Mouse (Mus musculus) kidney, embryonic 14.5 days (tissue): ENCODE measurements around the gene Lsg1. TPM values are rescaled to one million over a fixed set of nuclear protein-coding genes. Genes with fewer than 3 reads are reported as not detected.
A peak's percentile ranks its signal among the peaks of the same experiment; 100 is the strongest.

Source experiments
- ATAC-seq: fragments of 200-750 bp; cut with Nextera tagmentation; 2 replicates; pipeline ENCODE4 v1.8.0; 2017; ENCODE audit warnings: moderate number of reproducible peaks, mild to moderate bottlenecking, moderate TSS enrichment, moderate library complexity; ENCODE audit not compliant: low FRiP score, low TSS enrichment
- H3K27ac ChIP-seq: fragments of 300-500 bp; sonication (generic); 2 replicates; pipeline ENCODE4 v1.5.1; 2014; ENCODE audit warnings: low read depth, mild to moderate bottlenecking, low read length, moderate library complexity, mixed read lengths
- H3K27me3 ChIP-seq: fragments of 300-500 bp; sonication (generic); 2 replicates; pipeline ENCODE4 v1.6.1; 2014; ENCODE audit warnings: mild to moderate bottlenecking, low read length; ENCODE audit not compliant: control insufficient read depth, insufficient read depth
- H3K36me3 ChIP-seq: fragments of 300-500 bp; sonication (generic); 2 replicates; pipeline ENCODE4 v1.6.1; 2014; ENCODE audit warnings: low read length, mixed read lengths; ENCODE audit not compliant: control insufficient read depth, insufficient read depth
- H3K4me1 ChIP-seq: fragments of 300-500 bp; sonication (generic); 2 replicates; pipeline ENCODE4 v1.6.1; 2014; ENCODE audit warnings: low read length, mixed read lengths; ENCODE audit not compliant: control insufficient read depth, insufficient read depth
- H3K4me2 ChIP-seq: fragments of 300-500 bp; sonication (generic); replicated peaks from 2 replicates; pipeline ENCODE4 v1.6.1; 2014; ENCODE audit warnings: low read depth, mild to moderate bottlenecking, low read length
- H3K4me3 ChIP-seq: fragments of 300-500 bp; sonication (generic); 2 replicates; pipeline ENCODE4 v1.5.1; 2014; ENCODE audit warnings: mild to moderate bottlenecking, low read length
- H3K9ac ChIP-seq: fragments of 300-500 bp; sonication (generic); 2 replicates; pipeline ENCODE4 v1.6.1; 2014; ENCODE audit warnings: low read depth, mild to moderate bottlenecking, low read length, moderate library complexity
- H3K9me3 ChIP-seq: fragments of 300-500 bp; sonication (generic); 2 replicates; pipeline ENCODE4 v1.6.1; 2016; ENCODE audit warnings: low read length; ENCODE audit not compliant: control insufficient read depth
- WGBS: fragments of 180-500 bp; shearing (Covaris S2); extraction: QIAGEN DNeasy Blood & Tissue Kit; methylation state at CpG from one replicate; pipeline ENCODE4 v1.1.7; 2014; 5-methylcytosine and 5-hydroxymethylcytosine counted together
- polyA plus RNA-seq: library from polyadenylated mRNA; unstranded; fragments of >200 nt; fragmentation: Nextera tagmentation; extraction: Ambion mirVana; gene quantifications from 2 replicates; pipeline ENCODE4 v1.2.1, GENCODE M21; 2014

Lsg1 gene
- polyA plus RNA-seq, 1 experiment from 2014 or later: 74.8 TPM

DNA sequence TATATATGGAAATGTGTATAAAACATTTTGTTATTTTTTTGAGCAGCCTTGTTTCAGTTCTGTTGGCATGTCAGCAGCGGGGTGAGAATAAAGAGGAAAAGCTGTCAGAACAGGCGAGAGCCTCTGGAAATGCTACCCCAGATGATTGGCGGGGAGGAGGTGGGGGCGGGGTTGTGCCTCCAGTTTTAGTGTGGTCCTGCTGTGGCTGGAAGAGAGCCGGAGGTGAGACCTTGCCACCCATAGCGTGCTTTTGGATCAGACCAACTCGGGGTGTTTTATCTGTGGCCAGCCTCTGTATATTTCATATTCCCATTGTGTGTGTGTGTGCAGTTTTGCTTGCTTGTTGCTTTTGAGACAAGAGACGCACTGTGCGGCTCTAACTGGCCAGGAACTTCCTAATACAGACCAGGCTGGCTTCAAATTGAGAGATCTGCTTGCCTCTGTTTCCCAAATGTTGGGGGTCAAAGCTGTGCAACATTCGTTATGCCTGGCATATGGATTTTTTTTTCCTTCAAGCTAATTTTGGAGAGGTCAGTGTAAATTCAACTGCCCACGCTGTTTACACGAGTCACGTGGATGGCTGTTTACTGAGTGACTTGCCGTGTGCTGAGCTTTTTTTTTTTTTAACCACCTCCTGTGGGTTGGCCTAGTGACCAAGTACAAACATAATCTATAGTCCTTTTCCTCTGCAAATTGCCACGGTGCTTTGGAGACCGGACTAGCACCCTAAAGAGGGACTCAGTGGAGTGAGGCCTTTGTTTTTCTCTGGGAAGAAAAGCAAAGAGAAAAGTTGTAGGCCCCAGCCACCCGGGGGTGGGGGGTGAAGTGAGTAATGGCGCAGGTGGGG, 15.5 kb upstream of the Lsg1 start:
- Histone ChIP-seq H3K4me1 (peaks cover 45% of the 10 kb centered on the region), H3K4me2 (peak overlapping the region; percentile 93), H3K36me3 (no peaks in the 10 kb centered on the region), H3K4me3 (peak overlapping the region; percentile 48; the same call in 1 of the 2 replicates), H3K9me3 (no peaks in the 10 kb centered on the region), H3K9ac (no peak overlapping the region), H3K27me3 (peaks cover 7% of the 10 kb centered on the region; the same call in 1 of the 2 replicates), H3K27ac (peak overlapping the region; percentile 47; the same call in 1 of the 2 replicates)
- 28% methylated on average over 18 of the region's 18 CpGs for WGBS
- no peak for ATAC-seq

DNA sequence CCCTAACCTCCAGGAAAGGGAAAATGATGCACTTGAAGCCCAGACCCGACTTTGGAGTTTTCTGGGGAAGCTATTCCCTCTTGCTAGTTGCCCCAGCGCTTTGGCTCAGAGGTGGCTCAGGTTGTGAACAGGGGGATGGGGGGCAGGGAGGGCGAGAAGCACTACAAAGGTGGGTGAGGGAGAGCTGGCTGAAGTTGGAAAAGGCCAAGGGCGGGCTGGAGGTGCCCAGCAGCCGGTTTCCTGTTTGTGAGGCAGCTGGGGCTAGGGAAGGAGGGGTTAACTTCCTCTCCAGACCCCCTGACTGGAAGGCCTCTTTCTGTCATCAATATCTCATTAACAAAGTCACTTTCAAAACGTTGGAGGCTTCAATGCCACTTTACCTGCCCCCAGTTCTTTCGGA, 14.6 kb upstream of the Lsg1 start:
- ATAC-seq: no peak
- H3K9me3 ChIP-seq: no peaks in the 10 kb centered on the region
- peak overlapping the region; percentile 93 for H3K4me2 ChIP-seq
- peaks cover 45% of the 10 kb centered on the region for H3K4me1 ChIP-seq
- H3K27me3 ChIP-seq: peaks cover 12% of the 10 kb centered on the region; the same call in 1 of the 2 replicates
- peak overlapping the region; percentile 48 for H3K4me3 ChIP-seq
- H3K9ac ChIP-seq: peak overlapping the region; percentile 23; the same call in 1 of the 2 replicates
- 0 out of 2 replicates have a peak overlapping the region, but pooled peaks have one; percentile 7 for H3K27ac ChIP-seq
- 31% methylated on average over 7 of the region's 7 CpGs for WGBS
- no peaks in the 10 kb centered on the region for H3K36me3 ChIP-seq

DNA sequence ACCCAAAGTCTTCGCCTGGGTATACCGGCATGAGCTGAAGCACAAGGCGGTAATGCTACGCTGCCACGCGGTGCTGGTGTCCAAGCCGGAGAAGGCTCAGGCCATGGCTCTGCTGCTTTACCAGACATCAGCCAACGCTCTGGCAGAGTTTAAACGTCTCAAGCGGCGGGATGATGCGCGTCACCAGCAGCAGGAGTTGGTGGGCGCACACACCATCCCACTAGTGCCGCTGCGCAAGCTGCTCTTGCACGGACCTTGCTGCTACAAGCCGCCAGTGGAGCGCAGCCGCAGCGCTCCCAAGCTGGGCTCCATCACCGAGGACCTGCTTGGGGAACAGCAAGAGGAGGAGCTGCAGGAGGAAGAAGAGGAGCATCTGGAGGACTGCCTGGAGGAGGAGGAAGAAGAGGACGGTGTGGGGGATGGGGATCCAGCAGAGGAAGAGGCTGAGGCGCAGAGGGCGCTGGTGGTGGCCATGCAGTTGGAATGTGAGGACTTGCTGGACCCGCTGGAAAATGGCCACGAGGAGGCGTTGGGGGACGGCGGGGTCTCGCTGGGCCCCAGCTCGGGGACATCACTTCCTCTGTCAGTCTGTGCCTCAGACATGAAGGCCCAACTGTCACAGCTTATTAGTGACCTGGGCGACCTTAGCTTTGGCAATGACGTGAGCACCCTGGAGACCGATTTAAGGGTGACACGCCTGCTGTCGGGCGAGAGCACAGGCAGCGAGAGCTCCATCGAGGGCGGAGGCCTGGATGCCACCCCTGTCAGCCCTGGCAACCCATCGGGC, 13.8 kb upstream of the Lsg1 start:
- H3K9ac ChIP-seq: peak overlapping the region; percentile 64
- H3K9me3 ChIP-seq: no peaks in the 10 kb centered on the region
- peaks cover 14% of the 10 kb centered on the region; the same call in 1 of the 2 replicates for H3K27me3 ChIP-seq
- 0 out of 2 replicates have a peak, but pooled peaks have one; percentile 15 for ATAC-seq
- peaks cover 45% of the 10 kb centered on the region for H3K4me1 ChIP-seq
- peak overlapping the region; percentile 48 for H3K4me3 ChIP-seq
- H3K27ac ChIP-seq: 0 out of 2 replicates have a peak overlapping the region, but pooled peaks have one; percentile 7
- 12% methylated on average over 42 of the region's 42 CpGs for WGBS
- peak overlapping the region; percentile 93 for H3K4me2 ChIP-seq
- H3K36me3 ChIP-seq: no peaks in the 10 kb centered on the region

DNA sequence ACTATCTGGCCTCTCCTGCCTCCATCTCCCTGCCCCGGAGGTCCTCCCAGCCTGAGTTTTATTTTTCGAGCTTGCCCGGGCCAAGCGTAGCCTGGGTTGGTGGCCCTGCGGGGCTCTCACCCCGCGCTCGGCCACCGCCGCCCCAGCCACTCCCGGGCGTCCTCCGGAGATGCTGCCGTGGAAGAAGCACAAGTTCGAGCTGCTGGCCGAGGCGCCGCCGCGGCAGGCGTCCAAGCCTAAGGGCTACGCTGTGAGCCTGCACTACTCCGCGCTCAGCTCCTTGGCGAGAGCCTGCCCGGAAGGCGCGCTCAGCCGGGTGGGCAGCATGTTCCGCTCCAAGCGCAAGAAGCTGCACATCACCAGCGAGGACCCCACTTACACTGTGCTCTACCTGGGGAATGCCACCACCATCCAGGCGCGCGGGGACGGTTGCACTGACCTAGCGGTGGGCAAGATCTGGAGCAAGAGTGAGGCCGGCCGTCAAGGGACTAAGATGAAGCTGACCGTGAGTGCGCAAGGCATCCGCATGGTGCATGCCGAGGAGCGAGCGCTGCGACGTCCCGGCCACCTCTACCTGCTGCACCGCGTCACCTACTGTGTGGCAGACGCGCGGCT, 13.1 kb upstream of the Lsg1 start:
- peak overlapping the region; percentile 43; the same call in 1 of the 2 replicates for H3K27ac ChIP-seq
- no peaks in the 10 kb centered on the region for H3K36me3 ChIP-seq
- H3K27me3 ChIP-seq: peaks cover 16% of the 10 kb centered on the region
- peak overlapping the region; percentile 93 for H3K4me2 ChIP-seq
- peak overlapping the region; percentile 48 for H3K4me3 ChIP-seq
- WGBS: 1% methylated on average over 53 of the region's 53 CpGs
- peaks cover 42% of the 10 kb centered on the region for H3K4me1 ChIP-seq
- H3K9ac ChIP-seq: peak overlapping the region; percentile 64
- peak; percentile 15; the same call in 1 of the 2 replicates for ATAC-seq
- no peaks in the 10 kb centered on the region for H3K9me3 ChIP-seq

DNA sequence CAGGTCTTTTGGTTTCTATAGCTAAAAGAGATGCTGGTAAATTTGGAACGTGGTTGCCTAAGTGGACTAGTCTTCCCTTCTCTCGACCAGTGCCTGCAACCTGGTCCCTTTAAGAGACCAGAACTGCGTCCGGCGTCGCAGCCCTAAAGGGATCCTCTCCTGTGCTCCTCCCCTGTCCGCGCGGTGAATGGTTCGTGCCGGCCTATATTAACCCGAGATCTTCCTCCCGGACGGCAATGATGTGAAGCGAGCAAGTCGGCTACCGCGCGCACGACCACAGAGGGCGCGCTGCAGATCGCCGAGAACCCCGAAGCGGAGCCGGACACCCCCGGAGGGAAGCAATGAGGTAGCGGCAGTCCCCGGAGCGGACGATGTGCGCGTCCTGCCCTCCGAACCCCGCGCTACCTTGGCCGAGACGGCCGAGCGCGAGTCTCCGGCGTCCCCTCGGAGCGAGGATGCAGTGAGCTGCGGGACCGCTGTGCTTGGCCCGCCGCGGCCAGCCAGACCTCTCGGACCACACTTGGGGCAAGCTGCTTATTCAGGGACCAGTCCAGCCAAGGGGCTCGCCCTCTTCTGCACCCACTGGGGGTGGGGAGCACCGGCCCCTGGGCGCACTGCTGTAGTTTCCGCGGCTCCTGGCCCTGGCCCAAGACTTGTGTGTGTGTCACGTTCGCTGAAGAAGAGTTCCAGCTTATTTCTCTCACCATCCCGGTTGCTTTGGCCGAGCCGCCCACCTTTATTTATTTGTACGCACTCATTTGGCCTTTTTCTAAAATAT, 12.3 kb upstream of the Lsg1 start, which contains the start of gene Fam43a:
Gene Fam43a (plus strand): TSS at position 233 of the 778 bp plus-strand sequence.
- H3K27me3 ChIP-seq: peaks cover 21% of the 10 kb centered on the region
- peak within 1 kb of the TSS; percentile 93 for H3K4me2 ChIP-seq
- H3K27ac ChIP-seq: peak within 1 kb of the TSS; percentile 52; the same call in 1 of the 2 replicates
- H3K9me3 ChIP-seq: no peaks in the 10 kb centered on the region
- H3K4me3 ChIP-seq: peak within 1 kb of the TSS; percentile 48
- ATAC-seq: peak; percentile 81
- H3K9ac ChIP-seq: peak within 1 kb of the TSS; percentile 64
- WGBS: under 1% methylated on average over 63 of the region's 63 CpGs
- H3K36me3 ChIP-seq: no peaks in the 10 kb centered on the region
- peaks cover 38% of the 10 kb centered on the region for H3K4me1 ChIP-seq

- peaks cover 19% of the 10 kb centered on the region for H3K27me3 ChIP-seq
- H3K4me3 ChIP-seq: no peak overlapping the region
- 13% methylated on average over 16 of the region's 16 CpGs for WGBS
- H3K4me1 ChIP-seq: peaks cover 17% of the 10 kb centered on the region
- H3K36me3 ChIP-seq: no peaks in the 10 kb centered on the region
- no peaks in the 10 kb centered on the region for H3K9me3 ChIP-seq
- no peak for ATAC-seq
- no peak overlapping the region for H3K27ac ChIP-seq
- H3K9ac ChIP-seq: no peak overlapping the region
- no peak overlapping the region; the same call in none of the 2 replicates for H3K4me2 ChIP-seq
These were observed 9.7 kb upstream of the Lsg1 start for GRCm38 (mm10) chr16:30596959-30597681.

- H3K36me3 ChIP-seq: no peaks in the 10 kb centered on the region
- H3K4me2 ChIP-seq: no peak overlapping the region
- no peaks in the 10 kb centered on the region for H3K9me3 ChIP-seq
- no peak overlapping the region for H3K9ac ChIP-seq
- peaks cover 6% of the 10 kb centered on the region for H3K4me1 ChIP-seq
- no peak overlapping the region for H3K27ac ChIP-seq
- H3K27me3 ChIP-seq: peaks cover 14% of the 10 kb centered on the region
- 82% methylated on average over 14 of the region's 14 CpGs for whole genome bisulfite sequencing
- H3K4me3 ChIP-seq: no peak overlapping the region
- no peak for ATAC-seq
These were observed 8.6 kb upstream of the Lsg1 start for GRCm38 (mm10) chr16:30595835-30596557.
